Mouse (Mus musculus) spleen, adult 2 months (tissue): Measurements from ENCODE around the gene Prkag2.

Source experiments
- CTCF ChIP-seq: fragments of 200-500 bp; IDR thresholded peaks from 2 replicates; pipeline ENCODE4 v1.5.1; 2011; ENCODE audit warnings: mild to moderate bottlenecking, inconsistent platforms; ENCODE audit not compliant: insufficient read depth, insufficient read length, insufficient replicate concordance; ENCODE audit errors: extremely low read depth
- POLR2A ChIP-seq: fragments of 200-500 bp; IDR thresholded peaks from 2 replicates; pipeline ENCODE4 v1.6.1; 2011; ENCODE audit warnings: low read depth, low read length, inconsistent platforms

GRCm38 (mm10) chr5:25001391-25001794, 99.0 kb downstream of the Prkag2 start:
- no peak for TF ChIP-seq CTCF
- TF ChIP-seq POLR2A = no peak
